Mouse (Mus musculus) megakaryocyte progenitor cell, adult 5-6 weeks (primary cell): ENCODE results near the gene Xpo5. TPM values are rescaled to one million over a fixed set of nuclear protein-coding genes. Genes with fewer than 3 reads are reported as not detected.

Experiments
- ATAC-seq: replicated peaks from 2 replicates; pipeline ENCODE4 v1.8.0; 2016; ENCODE audit warnings: mild to moderate bottlenecking, moderate TSS enrichment, inconsistent platforms; ENCODE audit not compliant: poor library complexity
- total RNA-seq, 2 experiments: library from RNA; stranded (forward) in 1 of 2; stranded (reverse) in 1 of 2; fragments of 157-497, 149-512 nt in 1 of 2; fragments of 200-1000 nt in 1 of 2; gene quantifications; 2 replicates each; pipeline versions ENCODE4 v1.2.3 to v1.2.4; 2015 to 2017

Xpo5 gene
- total RNA-seq (2015) (48.8 and 55.9 TPM in 2 replicates), total RNA-seq (2017) (70.3 and 72.0 TPM in 2 replicates)

DNA sequence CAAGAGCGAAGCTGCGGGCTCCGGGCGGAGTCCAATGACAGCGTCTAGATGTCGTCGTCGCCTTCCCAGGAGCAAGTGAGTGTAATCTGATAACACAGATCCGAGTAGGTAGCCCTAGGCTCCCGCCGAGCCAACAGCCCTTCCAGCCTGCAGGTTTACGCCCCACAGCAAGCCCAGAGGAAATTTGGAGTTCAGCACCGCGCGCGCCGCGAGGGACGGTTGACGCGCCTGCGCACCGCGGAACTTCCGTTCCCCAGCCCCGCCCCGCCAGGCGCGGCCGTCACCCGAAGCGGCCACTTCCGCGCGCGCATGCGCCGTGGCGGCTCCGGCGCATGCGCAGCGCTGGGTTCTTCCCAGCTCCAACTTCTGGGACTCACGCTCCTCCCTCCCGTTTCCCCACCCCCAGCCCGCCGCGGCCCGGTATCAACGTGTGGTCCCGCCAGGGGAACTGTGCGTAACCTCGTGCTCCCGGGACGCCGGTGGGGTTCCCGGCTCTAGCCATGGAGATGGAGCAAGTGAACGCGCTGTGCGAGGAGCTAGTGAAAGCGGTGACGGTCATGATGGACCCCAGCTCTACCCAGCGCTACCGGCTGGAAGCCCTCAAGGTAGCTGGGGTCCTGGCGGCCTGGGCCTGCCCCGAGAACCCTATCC is at the start of gene Xpo5, which contains the start of gene Polh:
Gene Xpo5 (plus strand): TSS at position 362 of the 651 bp plus-strand sequence.
Gene Polh (minus strand): TSS at position 225 of the 651 bp plus-strand sequence.
- ATAC-seq, result peak; percentile 90

DNA sequence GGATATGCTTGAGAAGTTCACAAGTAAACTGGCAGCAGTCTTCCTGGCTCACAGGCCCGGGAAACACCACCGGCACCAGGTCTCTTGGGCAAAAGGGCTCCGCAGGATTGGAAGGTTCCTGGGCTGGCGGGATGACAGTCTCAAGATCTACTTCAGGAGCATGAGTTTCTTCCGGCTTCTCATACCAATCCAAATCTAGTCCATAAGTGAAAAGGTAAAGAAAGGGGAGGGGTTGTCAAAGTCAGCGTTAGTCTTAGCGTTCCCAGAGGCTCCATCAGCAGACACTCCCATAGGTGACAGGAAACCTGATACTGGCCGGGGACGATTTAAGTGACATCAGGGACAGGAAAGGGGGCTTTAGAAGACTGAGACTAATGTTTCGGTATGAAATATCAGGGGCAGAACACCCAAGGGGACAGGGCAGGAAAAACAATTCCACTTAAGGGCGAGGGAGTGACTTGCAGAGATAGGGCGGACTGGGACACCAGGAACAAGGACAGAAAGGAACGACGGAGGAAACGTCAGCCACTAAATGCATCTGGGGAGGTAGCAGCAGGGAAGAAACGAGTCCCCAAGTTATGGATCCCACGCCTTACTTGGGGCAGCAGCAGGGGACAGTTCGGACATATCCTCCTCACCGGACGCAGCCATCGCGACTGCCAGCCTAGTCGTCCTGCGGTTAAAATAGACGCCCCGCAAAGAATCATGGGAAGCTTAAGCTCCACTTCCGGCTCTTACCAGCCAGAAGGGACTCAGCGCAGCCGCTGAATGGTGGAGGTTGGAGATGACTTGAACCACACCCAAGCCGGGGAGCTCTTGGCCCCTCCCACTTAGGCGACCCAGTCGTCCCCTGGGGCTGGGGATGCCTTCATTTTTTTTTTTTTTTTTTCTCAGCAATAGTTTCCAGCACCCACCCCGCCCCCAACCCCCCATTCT is 49.5 kb upstream of the Xpo5 start, which contains the start of gene Mad2l1bp:
Gene Mad2l1bp (minus strand): TSS at position 707 of the 936 bp plus-strand sequence.
- peak; percentile 99 for ATAC-seq

DNA sequence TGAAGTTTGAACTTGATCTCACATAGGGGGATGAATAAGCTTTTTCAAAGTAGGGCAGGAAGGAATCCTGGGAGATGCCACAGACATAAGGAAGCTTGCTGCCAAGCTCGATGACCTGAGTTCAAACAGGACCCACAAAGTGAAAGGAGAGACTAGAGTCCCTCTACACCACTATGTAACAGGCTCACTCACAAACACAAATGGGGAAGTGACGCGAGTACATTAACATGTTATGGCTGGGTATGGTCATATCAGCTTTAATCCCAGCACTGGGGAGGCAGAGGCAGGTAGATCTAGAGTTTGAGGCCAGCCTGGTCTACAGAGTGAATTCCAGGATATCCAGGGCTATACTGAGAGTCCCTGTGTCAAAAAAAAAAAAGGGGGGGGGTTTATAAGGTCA is 48.2 kb upstream of the Xpo5 start:
- ATAC-seq, result no peak

DNA sequence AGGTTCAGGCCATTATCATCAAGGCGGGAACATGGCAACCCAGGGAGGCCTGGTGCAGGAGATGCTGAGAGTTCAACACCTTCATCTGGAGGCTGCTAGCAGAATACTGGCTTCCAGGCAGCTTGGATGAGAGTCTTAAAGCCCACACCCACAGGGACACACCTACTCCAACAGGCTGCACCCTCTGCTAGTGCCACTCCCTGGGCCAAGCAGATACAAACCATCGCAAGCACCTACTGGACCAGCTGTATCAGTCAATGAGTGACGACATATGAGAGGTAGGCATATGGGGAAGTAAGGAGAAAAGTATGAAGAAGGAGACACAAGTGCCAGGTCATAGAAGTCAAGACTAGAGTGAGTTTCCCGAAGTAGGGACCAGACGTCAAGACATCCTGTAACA is 45.9 kb upstream of the Xpo5 start:
- no peak for ATAC-seq

DNA sequence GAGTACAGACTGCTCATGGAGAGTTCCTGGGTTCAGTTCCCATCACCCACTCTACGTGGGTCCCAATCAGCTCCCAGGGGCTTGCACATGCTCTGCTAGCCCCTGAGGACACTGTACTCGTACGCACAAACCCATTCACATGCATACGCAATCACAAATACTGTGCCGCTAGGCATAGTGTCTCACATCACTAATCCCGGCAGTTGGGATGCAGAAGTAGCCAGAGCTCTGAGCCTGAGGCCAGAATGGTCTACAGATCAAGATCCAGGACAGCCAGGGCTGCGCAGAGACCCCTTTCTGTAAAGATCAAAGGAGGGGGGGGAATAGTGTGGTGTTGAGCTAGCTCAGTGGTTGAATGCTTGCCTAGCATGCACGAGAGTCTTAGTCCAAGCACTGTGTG is 45.5 kb upstream of the Xpo5 start:
- ATAC-seq, result no peak

DNA sequence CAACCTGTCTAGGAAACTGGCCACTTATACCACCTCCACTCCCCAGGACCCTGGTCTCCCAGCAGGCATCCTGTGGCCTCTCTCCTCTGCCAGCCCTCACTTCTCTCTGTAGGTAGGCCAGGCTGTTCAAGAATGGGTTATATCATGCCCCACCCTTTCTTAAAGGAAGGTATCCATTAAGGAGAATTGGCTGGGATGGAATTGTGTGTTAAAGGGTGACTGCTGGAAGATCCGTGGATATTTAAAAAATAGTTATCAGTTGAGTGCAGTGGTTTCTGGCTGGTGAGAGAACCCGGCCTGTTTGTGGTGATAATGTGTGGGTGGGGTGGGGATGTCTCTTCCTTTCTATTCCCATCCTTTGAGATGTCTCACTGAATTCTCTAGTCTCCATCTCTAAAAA is 43.3 kb upstream of the Xpo5 start:
- peak; percentile 23 for ATAC-seq

DNA sequence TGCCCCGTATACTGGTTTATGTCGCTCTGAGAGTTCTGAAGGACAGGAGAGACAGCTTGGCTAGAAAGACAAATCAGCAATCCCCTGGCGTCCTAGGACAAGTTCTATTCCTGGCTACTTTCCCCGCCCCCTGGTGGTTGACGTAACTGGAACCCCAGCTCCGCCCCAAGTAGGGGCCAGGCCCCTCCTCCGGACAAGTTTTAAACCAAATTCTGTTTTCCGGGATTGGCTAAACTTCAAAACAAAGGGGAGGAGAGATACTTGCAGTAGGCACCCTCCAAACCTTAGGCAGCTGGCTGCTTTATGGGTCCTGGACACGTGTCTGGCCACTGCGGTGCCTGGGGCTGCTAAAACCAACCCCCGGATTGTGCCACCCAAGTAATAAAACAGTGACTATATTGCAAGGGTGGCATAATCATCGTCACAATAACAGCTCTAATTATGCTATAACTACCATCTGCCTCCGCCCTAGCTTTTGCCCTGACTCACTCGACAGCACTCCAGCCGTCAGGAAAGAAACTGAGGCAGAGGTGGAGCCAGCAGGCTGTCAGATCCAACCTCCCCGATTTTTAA is 42.4 kb upstream of the Xpo5 start:
- ATAC-seq, result peak; percentile 57

DNA sequence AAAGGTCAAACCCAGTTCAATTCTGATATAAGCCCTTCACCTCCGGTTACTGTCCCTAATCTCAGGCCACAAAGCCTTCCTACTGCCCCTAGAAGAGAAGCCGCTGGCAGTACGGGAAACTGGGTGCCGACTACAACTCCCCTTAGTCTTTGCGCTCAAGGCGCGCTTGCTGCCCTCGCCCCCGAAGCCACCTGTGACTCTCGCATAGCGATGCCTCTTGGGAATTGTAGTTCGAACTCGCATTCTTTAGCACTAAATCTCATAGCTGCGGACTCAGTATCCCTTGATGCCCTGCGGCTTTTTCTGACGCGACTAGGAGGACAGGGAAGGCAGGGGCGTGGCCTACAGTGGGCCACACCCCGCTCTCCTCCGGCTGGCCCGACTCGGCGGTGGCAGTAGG is 41.9 kb upstream of the Xpo5 start, which contains the start of gene Gtpbp2:
Gene Gtpbp2 (plus strand): TSS at position 347 of the 400 bp plus-strand sequence.
- ATAC-seq, result peak; percentile 82

DNA sequence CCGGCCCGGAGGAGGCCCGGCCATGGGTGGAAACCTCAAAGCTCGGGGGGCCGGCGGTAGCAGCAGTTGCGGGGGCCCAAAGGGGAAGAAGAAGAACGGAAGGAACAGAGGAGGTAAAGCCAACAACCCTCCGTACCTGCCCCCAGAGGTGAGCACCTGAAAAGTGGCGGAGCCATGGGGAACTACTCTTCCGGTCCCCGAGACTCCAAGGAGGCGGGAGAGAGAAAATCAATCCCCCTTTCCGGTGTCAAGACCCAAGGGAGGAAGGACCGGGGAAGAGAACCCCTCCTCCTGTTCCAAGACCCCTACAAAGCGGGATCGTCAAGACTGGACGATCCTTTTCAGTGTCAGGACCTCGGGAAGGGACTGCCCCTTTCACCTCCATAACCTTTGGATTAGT is 41.4 kb upstream of the Xpo5 start:
- ATAC-seq, result no peak

DNA sequence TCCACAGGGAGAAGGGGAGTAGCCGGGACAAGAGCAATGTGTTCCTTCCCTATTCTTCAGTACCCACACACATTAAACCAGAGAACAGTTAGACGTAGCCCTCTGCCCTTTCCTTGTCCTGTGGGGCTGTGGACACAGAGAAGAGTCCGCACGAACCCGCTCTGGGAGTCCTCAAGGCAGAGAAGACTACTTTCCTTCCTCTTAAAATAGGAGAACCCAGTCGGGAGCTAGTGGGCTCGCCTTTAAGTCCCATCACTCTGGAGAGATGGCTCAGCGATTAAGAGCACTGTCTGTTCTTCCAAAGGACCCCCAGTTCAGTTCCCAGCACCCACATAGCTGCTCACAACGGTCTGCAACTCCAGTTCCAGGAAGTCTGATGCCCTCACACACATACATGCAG is 40.9 kb upstream of the Xpo5 start:
- no peak for ATAC-seq

DNA sequence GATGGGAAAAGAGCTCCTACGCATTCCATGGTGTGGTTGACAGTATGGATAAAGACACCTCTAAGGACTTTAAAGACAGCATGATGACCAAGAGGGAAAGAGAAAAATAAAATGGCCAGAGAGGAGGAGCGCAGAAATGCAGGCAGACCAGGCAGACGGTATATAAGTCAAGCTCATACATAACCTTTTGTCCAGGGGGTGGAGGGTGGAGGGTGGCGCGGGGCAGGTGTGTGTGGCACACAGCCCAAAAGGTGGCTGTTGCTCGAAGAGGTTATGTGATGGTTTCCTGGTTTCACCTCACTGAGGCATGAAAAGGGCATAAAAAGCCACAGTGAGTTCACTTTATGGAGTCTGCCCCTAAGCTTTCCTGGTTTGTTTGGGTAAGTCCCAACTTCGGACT is 40.0 kb upstream of the Xpo5 start:
- ATAC-seq, result no peak

DNA sequence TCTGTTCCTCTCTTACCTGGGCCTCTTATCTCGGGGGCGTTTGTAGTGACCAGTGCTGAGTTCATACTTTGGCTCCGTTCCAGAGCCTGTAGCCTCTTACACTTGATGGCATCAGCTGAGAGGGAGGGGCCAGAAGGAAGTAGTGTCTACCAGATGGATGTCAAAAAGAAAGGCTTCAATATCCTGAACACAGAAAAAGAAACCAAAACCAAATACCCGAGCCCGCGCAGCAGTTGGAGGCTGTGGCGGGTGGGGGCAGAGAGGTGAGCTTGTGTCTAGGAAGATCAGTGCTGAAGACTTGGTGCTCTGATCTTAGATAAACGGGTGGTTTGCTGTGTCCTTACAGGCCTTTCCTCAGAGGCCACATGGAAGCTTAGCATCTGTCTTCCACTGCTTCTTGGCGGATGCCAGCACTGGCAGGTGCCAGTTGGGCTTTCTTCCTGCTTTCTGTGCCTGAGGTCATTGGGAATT is 39.6 kb upstream of the Xpo5 start:
- ATAC-seq, result peak; percentile 4; the same call in 1 of the 2 replicates

DNA sequence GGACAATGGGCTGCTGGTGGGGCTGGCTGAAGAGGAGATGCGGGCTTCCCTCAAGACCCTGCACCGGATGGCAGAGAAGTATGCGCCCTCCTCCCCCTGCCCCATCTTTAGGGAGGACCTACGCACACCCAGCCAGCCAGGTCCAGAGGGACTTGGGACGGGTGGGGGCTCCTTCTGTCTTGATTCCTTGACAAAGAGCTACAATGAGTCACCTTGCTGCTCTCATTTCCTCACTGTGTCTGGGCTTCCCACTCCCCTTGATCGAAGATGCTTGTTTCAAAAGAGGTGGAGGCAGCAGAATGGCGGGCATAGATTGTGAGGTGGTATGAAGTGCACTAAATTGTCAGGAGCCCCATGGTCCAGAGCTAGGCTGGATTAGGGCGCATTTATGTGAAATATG is 38.3 kb upstream of the Xpo5 start:
- no peak for ATAC-seq

DNA sequence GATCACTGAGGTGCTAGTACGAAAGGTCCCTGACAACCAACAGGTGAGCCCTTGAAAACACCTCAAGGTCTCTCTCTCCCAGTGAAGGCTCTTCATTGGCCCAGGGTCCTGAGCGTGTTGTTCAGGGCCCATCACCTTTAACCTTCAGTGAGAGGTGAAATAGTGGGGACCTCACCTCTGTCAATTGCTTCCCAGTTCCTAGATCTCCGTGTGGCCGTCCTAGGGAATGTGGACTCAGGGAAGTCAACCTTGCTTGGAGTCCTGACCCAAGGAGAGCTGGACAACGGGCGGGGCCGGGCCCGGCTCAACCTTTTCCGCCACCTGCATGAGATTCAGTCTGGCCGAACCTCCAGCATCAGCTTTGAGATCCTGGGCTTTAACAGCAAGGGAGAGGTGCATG is 37.8 kb upstream of the Xpo5 start:
- no peak for ATAC-seq

DNA sequence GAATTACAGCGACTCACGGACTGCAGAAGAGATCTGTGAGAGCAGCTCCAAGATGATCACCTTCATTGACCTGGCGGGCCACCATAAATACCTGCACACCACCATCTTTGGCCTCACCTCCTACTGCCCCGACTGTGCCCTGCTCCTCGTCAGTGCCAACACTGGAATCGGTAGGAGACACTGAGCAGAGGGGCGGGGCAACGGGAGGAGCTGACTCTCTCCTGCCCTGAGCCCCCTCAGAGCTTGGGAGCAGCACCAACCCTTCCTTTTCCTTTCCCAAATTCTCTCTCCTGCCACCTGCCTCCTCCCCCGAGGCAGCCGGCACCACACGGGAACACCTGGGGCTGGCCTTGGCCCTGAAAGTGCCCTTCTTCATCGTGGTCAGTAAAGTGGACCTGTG is 37.1 kb upstream of the Xpo5 start:
- no peak for ATAC-seq

DNA sequence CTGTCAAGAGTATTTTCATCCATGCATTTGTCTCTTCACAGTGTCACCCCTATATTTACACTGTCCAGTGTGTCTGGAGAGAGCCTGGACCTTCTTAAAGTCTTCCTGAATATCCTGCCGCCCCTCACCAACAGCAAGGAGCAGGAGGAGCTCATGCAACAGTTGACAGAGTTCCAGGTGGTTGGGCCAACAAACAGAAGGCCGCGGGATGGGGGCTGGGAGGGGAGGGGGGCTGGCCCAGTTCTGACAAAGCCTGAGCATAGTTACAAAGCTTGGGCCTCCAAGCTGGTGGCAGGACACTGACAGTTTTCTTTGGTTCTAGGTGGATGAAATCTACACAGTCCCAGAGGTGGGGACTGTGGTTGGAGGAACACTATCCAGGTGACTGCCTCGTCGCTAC is 36.3 kb upstream of the Xpo5 start:
- no peak for ATAC-seq

DNA sequence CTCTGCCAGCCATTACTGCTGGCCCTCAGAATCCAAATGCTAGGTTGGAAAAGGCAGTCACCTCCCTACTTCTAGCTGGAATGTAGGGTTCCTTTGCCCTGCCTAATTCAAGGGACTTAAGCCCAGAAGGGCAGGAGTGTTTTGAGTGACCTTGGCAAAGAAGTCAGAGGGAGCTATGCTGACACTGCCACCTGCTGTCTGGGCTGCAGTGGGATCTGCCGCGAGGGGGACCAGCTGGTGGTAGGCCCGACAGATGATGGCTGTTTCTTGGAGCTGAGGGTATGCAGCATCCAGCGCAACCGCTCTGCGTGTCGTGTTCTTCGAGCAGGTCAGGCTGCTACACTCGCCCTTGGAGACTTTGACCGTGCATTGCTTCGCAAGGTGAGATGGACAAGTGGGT is 35.6 kb upstream of the Xpo5 start:
- ATAC-seq, result no peak

DNA sequence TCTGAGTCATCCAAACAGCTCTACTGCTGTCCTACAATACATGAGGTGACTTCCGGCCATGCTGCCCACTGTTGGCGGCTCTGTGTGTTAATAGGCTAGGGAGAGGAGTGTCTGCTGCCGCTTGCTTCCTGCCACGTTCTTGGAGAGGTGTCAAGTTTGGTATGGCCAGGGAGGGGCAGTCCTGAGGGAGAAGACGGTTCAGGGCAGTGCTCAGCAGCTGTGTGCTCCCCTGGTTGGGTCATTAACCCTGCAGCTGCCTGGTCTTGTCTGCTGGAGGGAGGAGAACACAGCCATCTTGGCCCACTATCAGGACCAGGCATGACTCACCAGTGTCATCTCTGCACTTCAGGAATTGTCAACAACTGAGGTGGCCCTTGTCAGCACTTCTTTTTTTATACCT is 34.3 kb upstream of the Xpo5 start:
- peak; percentile 54 for ATAC-seq

DNA sequence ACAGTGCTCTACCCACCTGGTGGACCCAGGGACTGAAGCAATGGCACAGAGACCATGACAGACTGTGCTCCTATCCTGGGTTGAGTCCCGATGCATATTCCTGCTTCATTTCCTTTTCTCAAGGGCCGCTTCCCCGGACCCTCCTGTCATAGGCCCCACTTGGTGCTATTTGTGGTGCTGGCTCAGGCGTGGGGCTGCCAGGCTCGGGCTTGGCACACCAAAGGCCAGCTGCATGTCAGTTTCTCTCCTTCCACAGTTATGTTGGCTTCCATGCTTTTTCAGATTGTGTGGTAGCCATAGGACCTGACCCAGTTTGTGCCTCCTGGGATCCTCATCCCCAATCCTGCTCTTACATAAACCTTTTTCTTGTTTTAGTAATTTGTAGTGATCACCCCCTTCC is 33.8 kb upstream of the Xpo5 start:
- no peak for ATAC-seq

DNA sequence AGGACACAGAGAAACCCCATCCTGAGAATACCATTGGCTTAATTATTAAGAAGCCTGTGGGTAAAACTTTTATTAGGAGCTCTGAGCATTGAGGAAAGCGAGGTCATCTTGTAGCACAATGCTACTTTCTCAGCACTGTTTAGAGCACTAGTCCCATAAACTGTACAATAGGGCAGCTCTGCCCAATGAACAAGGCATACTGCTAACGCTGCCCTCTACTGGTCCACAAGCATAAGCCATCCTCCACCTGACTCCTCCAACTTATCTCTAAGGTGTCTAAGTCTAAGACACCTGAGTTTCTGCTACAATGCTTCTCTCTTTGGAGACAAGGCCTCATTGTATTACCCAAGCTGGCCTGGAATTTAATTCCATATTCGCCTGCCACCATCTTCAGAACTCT is 32.0 kb upstream of the Xpo5 start:
- peak; percentile 72 for ATAC-seq

DNA sequence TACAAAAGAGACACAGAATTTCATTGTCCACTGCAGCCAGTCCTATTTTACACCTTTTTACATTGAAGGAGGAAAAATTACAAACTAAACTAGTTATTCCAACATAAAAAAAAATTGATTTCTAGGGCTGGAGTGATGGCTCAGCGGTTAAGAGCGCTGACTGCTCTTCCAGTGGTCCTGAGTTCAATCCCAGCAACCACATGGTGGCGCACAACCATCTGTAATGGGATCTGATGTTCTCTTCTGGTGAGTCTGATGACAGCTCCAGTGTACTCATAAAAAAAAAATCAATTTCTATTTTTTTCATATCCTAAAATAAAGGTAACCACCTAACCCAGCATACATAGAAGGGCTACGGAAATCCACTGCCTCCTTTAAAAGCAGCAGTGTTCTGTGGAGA is 20.3 kb upstream of the Xpo5 start:
- no peak for ATAC-seq
